8 mouse cellular contexts compared by ENCODE assay signal in genomic region chr4:135271881-135272616, GRCm38 (mm10). TPM values are rescaled to one million over a fixed set of nuclear protein-coding genes. Genes with fewer than 3 reads are reported as not detected.
DNase-seq lines count a peak whose midpoint lies in the region; ATAC-seq and TF ChIP-seq lines count a peak whose summit lies in the region.

No protein-coding gene starts in this region.

- peak overlapping the region; percentile 83 for H3K9ac ChIP-seq in ES-Bruce4 (ENCODE audit: low read depth, poor library complexity, severe bottlenecking)
- peak overlapping the region; percentile 74 for H3K9ac ChIP-seq in embryonic facial prominence, embryonic 15.5 days
- H3K9ac ChIP-seq in heart, embryonic 13.5 days, result peak overlapping the region; percentile 91
- H3K9ac ChIP-seq in kidney, embryonic 16.5 days (replicated peaks; ENCODE audit: low read length), result peak overlapping the region; percentile 94

- H3K36me3 ChIP-seq in ES-Bruce4 (ENCODE audit: control insufficient read depth, insufficient read depth, low read length, poor library complexity, severe bottlenecking), result peaks cover 9% of the 10 kb centered on the region; the same call in 1 of the 2 replicates
- H3K36me3 ChIP-seq in embryonic facial prominence, embryonic 15.5 days, result no peaks in the 10 kb centered on the region
- peaks cover 9% of the 10 kb centered on the region; the same call in 1 of the 2 replicates for H3K36me3 ChIP-seq in heart, embryonic 13.5 days
- no peaks in the 10 kb centered on the region for H3K36me3 ChIP-seq in kidney, embryonic 16.5 days (ENCODE audit: insufficient read depth, low read length)
- no peaks in the 10 kb centered on the region for H3K36me3 ChIP-seq in small intestine, adult 2 months (ENCODE audit: control insufficient read depth, insufficient read depth, low read length)

- under 1% methylated on average over 65 of the region's 67 CpGs for WGBS in embryonic facial prominence, embryonic 15.5 days
- under 1% methylated on average over 64 of the region's 67 CpGs for WGBS in heart, embryonic 13.5 days
- WGBS in kidney, embryonic 16.5 days, result under 1% methylated on average over 55 of the region's 67 CpGs
- WGBS in small intestine, adult 2 months, result under 1% methylated on average over 67 of the region's 67 CpGs

- DNase-seq in adrenal gland, postnatal 10 days, result peak; percentile 78
- peak; percentile 79 for DNase-seq in lung, postnatal 25 days (ENCODE audit: low spot score)
- DNase-seq in layer of hippocampus, adult 8-10 months (ENCODE audit: low spot score in 2 of 2), result no peak

- H3K4me3 ChIP-seq in ES-Bruce4 (ENCODE audit: low read depth, low read length), result peak overlapping the region; percentile 65
- peak overlapping the region; percentile 76 for H3K4me3 ChIP-seq in embryonic facial prominence, embryonic 15.5 days (replicated peaks)
- peak overlapping the region; percentile 95 for H3K4me3 ChIP-seq in heart, embryonic 13.5 days
- peak overlapping the region; percentile 86 for H3K4me3 ChIP-seq in kidney, embryonic 16.5 days (ENCODE audit: low read length)
- peak overlapping the region; percentile 72 for H3K4me3 ChIP-seq in small intestine, adult 2 months (ENCODE audit: low read depth, low read length)

- peak overlapping the region; percentile 74 for H3K4me2 ChIP-seq in embryonic facial prominence, embryonic 15.5 days (replicated peaks)
- H3K4me2 ChIP-seq in heart, embryonic 13.5 days, result peak overlapping the region; percentile 81
- H3K4me2 ChIP-seq in kidney, embryonic 16.5 days (replicated peaks; ENCODE audit: low read depth, low read length), result peak overlapping the region; percentile 82

- TF ChIP-seq EP300 in ES-Bruce4 (IDR thresholded peaks at IDR 0.05; ENCODE audit: insufficient read depth, low read depth, low read length), result no peak

- no peak for TF ChIP-seq CTCF in ES-Bruce4 (IDR thresholded peaks at IDR 0.05; ENCODE audit: low read depth, low read length)
- TF ChIP-seq CTCF in small intestine, adult 2 months (IDR thresholded peaks at IDR 0.05; ENCODE audit: extremely low read depth, insufficient read length, insufficient replicate concordance, low read depth, low read length), result no peak

- peak; percentile 31 for ATAC-seq in embryonic facial prominence, embryonic 15.5 days (ENCODE audit: insufficient number of reproducible peaks, low FRiP score, low TSS enrichment, low read depth)
- ATAC-seq in heart, embryonic 13.5 days (ENCODE audit: extremely low read depth, insufficient number of reproducible peaks, low FRiP score, low TSS enrichment), result peak; percentile 19
- ATAC-seq in kidney, embryonic 16.5 days (ENCODE audit: low FRiP score, low TSS enrichment), result peak; percentile 22; the same call in 1 of the 2 replicates

- H3K9me3 ChIP-seq in ES-Bruce4 (replicated peaks; ENCODE audit: control insufficient read depth, insufficient read depth, low read length, poor library complexity, severe bottlenecking), result no peaks in the 10 kb centered on the region
- H3K9me3 ChIP-seq in embryonic facial prominence, embryonic 15.5 days (replicated peaks), result no peaks in the 10 kb centered on the region
- no peaks in the 10 kb centered on the region for H3K9me3 ChIP-seq in heart, embryonic 13.5 days
- H3K9me3 ChIP-seq in kidney, embryonic 16.5 days (ENCODE audit: low read length), result no peaks in the 10 kb centered on the region

- H3K4me1 ChIP-seq in ES-Bruce4 (ENCODE audit: control insufficient read depth, insufficient read depth, low read length), result peaks cover 4% of the 10 kb centered on the region
- peaks cover 38% of the 10 kb centered on the region for H3K4me1 ChIP-seq in embryonic facial prominence, embryonic 15.5 days
- peaks cover 49% of the 10 kb centered on the region for H3K4me1 ChIP-seq in heart, embryonic 13.5 days
- peaks cover 49% of the 10 kb centered on the region for H3K4me1 ChIP-seq in kidney, embryonic 16.5 days (ENCODE audit: insufficient read depth, low read length)
- peaks cover 16% of the 10 kb centered on the region; the same call in 1 of the 2 replicates for H3K4me1 ChIP-seq in small intestine, adult 2 months (ENCODE audit: control insufficient read depth, insufficient read depth, insufficient read length, low read length)

- no peak for TF ChIP-seq POLR2A in ES-Bruce4 (IDR thresholded peaks at IDR 0.05; ENCODE audit: insufficient read depth, low read length)
- TF ChIP-seq POLR2A in small intestine, adult 2 months (IDR thresholded peaks at IDR 0.05; ENCODE audit: low read depth, low read length), result no peak

- H3K27ac ChIP-seq in ES-Bruce4 (ENCODE audit: insufficient read depth, low read length), result 0 out of 2 replicates have a peak overlapping the region, but pooled peaks have one; percentile 21
- H3K27ac ChIP-seq in embryonic facial prominence, embryonic 15.5 days (replicated peaks), result peak overlapping the region; percentile 94
- peak overlapping the region; percentile 98 for H3K27ac ChIP-seq in heart, embryonic 13.5 days (replicated peaks)
- H3K27ac ChIP-seq in kidney, embryonic 16.5 days (ENCODE audit: low read length), result peak overlapping the region; percentile 96
- H3K27ac ChIP-seq in small intestine, adult 2 months (ENCODE audit: insufficient read depth, low read depth, low read length), result peak overlapping the region; percentile 74

- H3K27me3 ChIP-seq in ES-Bruce4 (ENCODE audit: control insufficient read depth, insufficient read depth, low read length, poor library complexity, severe bottlenecking), result no peaks in the 10 kb centered on the region
- H3K27me3 ChIP-seq in embryonic facial prominence, embryonic 15.5 days, result no peaks in the 10 kb centered on the region
- no peaks in the 10 kb centered on the region for H3K27me3 ChIP-seq in heart, embryonic 13.5 days (replicated peaks)
- no peaks in the 10 kb centered on the region for H3K27me3 ChIP-seq in kidney, embryonic 16.5 days (ENCODE audit: insufficient read depth, low read length)
- no peaks in the 10 kb centered on the region for H3K27me3 ChIP-seq in small intestine, adult 2 months (ENCODE audit: control insufficient read depth, insufficient read depth, low read length)

RNA-seq across cellular contexts. Expression of gene Clic4, which starts 0.6 kb away (rescaled TPM):
- polyA plus RNA-seq in ES-Bruce4 (2011; ENCODE audit: insufficient read depth, insufficient read length, low read depth, missing spikeins), result 151 TPM in 2 replicates
- 100 to 1,000 TPM; 109 to 128 TPM for total RNA-seq in adrenal gland, postnatal 10 days (2021)
- 111 and 113 TPM in 2 replicates for polyA plus RNA-seq in embryonic facial prominence, embryonic 15.5 days (2015; fragmentation: Nextera tagmentation; extraction: Ambion mirVana)
- 202 and 213 TPM in 2 replicates for polyA plus RNA-seq in heart, embryonic 13.5 days (2015; fragmentation: Nextera tagmentation; extraction: Ambion mirVana)
- 209 and 228 TPM in 2 replicates for polyA plus RNA-seq in kidney, embryonic 16.5 days (2015; fragmentation: Nextera tagmentation; extraction: Ambion mirVana)
- 20.6 and 26.2 TPM in 2 replicates for polyA plus RNA-seq in small intestine, adult 2 months (2012; rRNA removed)
- 10 to 100 TPM; 37.4 to 43.1 (median 38.4) TPM for total RNA-seq in layer of hippocampus, adult 8-10 months (2022)

Comparison
In these comparisons a context has a peak if more than half of its experiments do, and no peak if none do; other contexts are left out.
1. H3K27ac ChIP-seq: peak in every context shown above with its lines; median percentile 98 in heart, embryonic 13.5 days; 96 in kidney, embryonic 16.5 days; 94 in embryonic facial prominence, embryonic 15.5 days; 74 in small intestine, adult 2 months; 21 in ES-Bruce4.
2. DNase-seq: peak in adrenal gland, postnatal 10 days (single experiment) and lung, postnatal 25 days (single experiment); none in layer of hippocampus, adult 8-10 months (0 of 2).
3. Peak in every context shown above with its lines, with median percentiles within 50 percentile points of each other: H3K4me3 ChIP-seq, H3K9ac ChIP-seq, ATAC-seq and H3K4me2 ChIP-seq.